Mouse (Mus musculus): Measurements from ENCODE around the gene Fam102a.

GRCm38 (mm10) chr2:32494522-32494921 is 40.6 kb upstream of the Fam102a start:
- TF ChIP-seq CTCF (IDR thresholded peaks at IDR 0.05; ENCODE audit: extremely low read depth, insufficient read depth, insufficient read length, insufficient replicate concordance) (no peak), POLR2A (IDR thresholded peaks at IDR 0.05; ENCODE audit: low read depth, low read length) (no peak)
